Mouse (Mus musculus) mesoderm, embryonic 11.5 days (tissue): ENCODE results near the gene Plekhg3.

Experiments used
- DNase-seq: peaks from one replicate; pipeline ENCODE4 v3.0.0-alpha.2; 2012; ENCODE audit warnings: low read depth, low spot score

Plekhg3 gene

DNA sequence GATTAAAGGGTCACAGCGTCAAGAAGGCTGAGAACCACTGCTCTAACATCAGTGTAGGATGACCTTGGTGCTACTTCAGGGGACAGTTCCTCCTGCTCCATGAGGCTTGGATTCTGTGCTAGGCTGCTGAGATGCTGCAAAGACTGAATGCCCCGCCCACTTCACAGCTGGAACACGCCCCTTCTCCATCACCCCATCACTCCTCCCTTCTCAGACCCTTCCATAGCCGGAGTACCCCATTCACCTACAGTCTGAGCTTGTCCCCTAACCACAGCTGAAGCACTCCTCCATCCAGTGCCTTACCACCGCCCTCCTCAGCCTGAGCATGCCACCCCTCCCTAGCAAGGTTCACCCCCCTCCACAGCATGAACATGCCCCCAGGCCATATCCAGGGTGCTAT lies 89.2 kb downstream of the Plekhg3 start:
- no peak for DNase-seq

DNA sequence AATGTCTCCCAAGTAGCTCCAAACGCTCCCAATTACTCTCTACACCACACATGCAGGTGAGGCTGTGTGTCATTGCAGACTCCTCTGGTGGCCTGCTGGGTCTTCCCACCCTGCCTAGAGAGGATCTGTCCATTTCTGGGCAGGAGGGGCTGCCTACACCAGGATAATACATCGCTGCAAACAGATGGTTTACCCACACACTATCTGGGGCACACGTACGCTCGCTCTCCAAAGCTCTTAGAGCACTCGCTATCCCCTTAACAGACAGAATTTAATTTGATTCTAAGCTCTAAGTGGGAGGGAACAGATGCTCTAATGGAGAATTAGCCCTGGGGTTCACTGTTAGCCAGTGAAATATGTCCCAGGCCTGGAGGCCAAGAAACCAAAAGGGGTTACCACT lies 92.7 kb downstream of the Plekhg3 start:
- no peak for DNase-seq
